Mouse (Mus musculus): ENCODE measurements at regions not wholly inside any gene's neighbourhood (a gene's known extent, or its start where the extent isn't known, plus 50 kb on each side); places are given as distances from the start of the nearest gene placed in this dataset.

DNA sequence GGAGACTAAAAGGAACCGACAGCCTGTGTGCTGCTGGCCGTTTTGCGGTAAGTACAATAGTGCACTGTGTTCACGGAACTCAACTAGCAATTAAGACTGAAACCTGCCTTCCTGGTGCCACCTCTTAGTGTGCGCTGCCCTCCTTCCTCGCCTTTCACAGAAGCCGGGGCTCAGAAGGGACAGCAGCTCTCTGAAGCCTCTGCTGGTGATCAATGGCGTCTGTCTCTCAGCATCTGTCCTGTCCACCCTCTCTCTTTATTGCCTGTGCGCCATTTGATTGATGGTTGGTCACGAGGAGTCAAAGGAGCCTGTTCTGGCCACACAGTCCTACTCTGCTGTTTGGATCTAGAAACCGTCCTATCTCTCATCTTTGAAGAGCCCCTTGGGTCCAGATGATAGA is 214.4 kb upstream of the Srek1ip1 start:
- no peak for DNase-seq (ENCODE audit: extremely low read depth, low read depth, low spot score)
- Histone ChIP-seq H3K79me2 (ENCODE audit: control insufficient read depth, insufficient read depth, low read length) (no peaks in the 10 kb centered on the region), H3K4me1 (ENCODE audit: control insufficient read depth, insufficient read depth, low read length) (no peaks in the 10 kb centered on the region), H3K9ac (ENCODE audit: low read depth, low read length) (no peak overlapping the region), H3K27me3 (ENCODE audit: control insufficient read depth, insufficient read depth, low read length) (no peaks in the 10 kb centered on the region), H3K27ac (replicated peaks; ENCODE audit: insufficient read depth, low read depth, low read length) (no peak overlapping the region), H3K4me3 (ENCODE audit: insufficient read depth, low read depth, low read length) (no peak overlapping the region), H3K36me3 (ENCODE audit: control insufficient read depth, insufficient read depth, low read length) (no peaks in the 10 kb centered on the region)
- TF ChIP-seq POLR2A (IDR thresholded peaks at IDR 0.05; ENCODE audit: extremely low read depth, insufficient read depth, low read length) (no peak), CTCF (IDR thresholded peaks at IDR 0.05; ENCODE audit: low read depth, low read length) (no peak)
- whole genome bisulfite sequencing, result 87% methylated on average over 11 of the region's 11 CpGs

DNA sequence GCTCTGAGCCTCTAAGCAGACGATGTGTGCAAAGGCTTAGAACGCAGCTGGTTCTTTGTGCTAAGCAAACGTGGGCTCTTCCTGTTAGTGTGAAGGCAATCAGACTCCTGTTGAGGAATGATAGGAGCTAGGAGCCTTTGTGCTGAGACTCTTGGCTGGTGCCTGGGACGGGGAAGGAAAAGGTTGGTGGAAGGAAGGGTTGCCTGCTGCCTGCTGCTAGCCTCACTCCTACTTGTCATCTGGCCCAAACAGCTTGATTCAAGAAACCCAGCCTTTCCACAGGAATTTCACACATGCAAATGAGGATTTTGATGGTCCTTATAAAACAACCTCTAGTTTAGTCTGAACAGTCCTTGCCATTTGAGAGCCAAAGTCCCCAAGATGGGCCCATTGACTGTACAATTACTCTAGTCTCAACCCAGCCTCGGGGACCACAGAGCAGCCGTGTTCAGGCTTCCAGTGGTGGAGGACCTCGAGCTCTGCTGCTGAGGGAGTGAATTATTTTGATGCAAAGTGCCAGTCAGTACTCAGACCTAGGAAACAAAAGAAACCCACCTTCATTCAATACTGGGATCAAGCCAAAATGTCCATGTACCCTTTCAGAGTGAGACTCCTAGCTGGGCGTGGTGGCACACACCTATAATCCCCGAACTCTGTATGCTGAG is 211.5 kb upstream of the Srek1ip1 start:
- 74% methylated on average over 9 of the region's 9 CpGs for WGBS
- no peaks in the 10 kb centered on the region for H3K27me3 ChIP-seq (ENCODE audit: control insufficient read depth, insufficient read depth, low read length)
- no peak for TF ChIP-seq CTCF (IDR thresholded peaks at IDR 0.05; ENCODE audit: low read depth, low read length)
- TF ChIP-seq POLR2A (IDR thresholded peaks at IDR 0.05; ENCODE audit: extremely low read depth, insufficient read depth, low read length), result no peak
- H3K36me3 ChIP-seq (ENCODE audit: control insufficient read depth, insufficient read depth, low read length), result no peaks in the 10 kb centered on the region
- no peak overlapping the region for H3K4me3 ChIP-seq (ENCODE audit: insufficient read depth, low read depth, low read length)
- no peaks in the 10 kb centered on the region for H3K79me2 ChIP-seq (ENCODE audit: control insufficient read depth, insufficient read depth, low read length)
- no peak overlapping the region for H3K9ac ChIP-seq (ENCODE audit: low read depth, low read length)
- no peaks in the 10 kb centered on the region for H3K4me1 ChIP-seq (ENCODE audit: control insufficient read depth, insufficient read depth, low read length)
- DNase-seq (ENCODE audit: extremely low read depth, low read depth, low spot score), result no peak
- H3K27ac ChIP-seq (replicated peaks; ENCODE audit: insufficient read depth, low read depth, low read length), result no peak overlapping the region
